In the genomic region with DNA sequence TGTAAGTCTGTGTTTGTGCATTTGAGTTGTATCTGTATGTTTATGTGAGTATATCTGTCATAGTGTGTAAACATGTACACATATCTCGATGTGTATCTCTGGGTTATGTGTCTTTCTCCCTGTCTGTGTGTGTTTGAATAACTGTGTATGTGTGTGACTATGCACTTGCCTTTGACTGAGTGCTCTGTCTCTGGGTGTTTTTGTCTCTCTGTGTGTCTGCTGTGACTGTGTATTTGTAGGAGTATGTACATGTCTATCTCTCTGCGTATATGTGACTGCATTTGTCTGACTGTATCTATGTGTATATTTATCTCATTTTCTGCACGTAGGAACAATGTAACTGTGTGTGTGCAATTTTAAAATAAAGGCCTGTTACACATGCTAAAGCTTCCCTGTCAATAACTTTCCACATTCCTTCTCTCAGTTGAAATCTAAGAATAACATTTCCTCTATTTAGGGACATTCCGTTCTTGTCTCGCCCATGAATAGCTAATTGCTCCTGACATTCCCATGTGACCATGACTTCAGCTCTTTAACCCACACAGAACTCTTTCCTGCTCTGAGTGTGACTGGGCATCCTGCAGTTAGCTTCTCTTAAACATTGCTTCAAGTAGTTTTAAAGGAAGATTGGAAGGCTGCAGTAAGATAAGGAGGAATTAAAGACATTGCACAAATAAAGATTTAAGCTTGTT, we compare ENCODE assay signal across 9 mouse cellular contexts.
DNase-seq lines count a peak whose midpoint lies in the region; ATAC-seq lines count a peak whose summit lies in the region.
"Had no signal": no experiment of that assay in that cellular context is flagged by ENCODE, and none has a peak within 500 bp of the region (broad histone marks: within the 10 kb centered on the region; RNA-seq: fewer than 3 reads in every experiment).

No protein-coding gene starts in this region.

- H3K27ac ChIP-seq in intestine, embryonic 15.5 days, result no peak overlapping the region
- no peak overlapping the region for H3K27ac ChIP-seq in forebrain, embryonic 10.5 days

- H3K27me3 ChIP-seq in intestine, embryonic 15.5 days (replicated peaks), result no peaks in the 10 kb centered on the region
- no peaks in the 10 kb centered on the region for H3K27me3 ChIP-seq in forebrain, embryonic 10.5 days (ENCODE audit: poor library complexity, severe bottlenecking)

- ATAC-seq in intestine, embryonic 15.5 days, result peak; percentile 55; the same call in 1 of the 2 replicates
- ATAC-seq in CD4-positive, CD25-positive, alpha-beta regulatory T cell, adult 4 months, result no peak

- H3K4me1 ChIP-seq in intestine, embryonic 15.5 days (replicated peaks), result no peaks in the 10 kb centered on the region
- H3K4me1 ChIP-seq in forebrain, embryonic 10.5 days, result no peaks in the 10 kb centered on the region; the same call in 1 of the 2 replicates

- WGBS in intestine, embryonic 15.5 days, result 38% methylated on average over 5 of the region's 5 CpGs
- WGBS in forebrain, embryonic 10.5 days, result 83% methylated on average over 5 of the region's 5 CpGs

- no peaks in the 10 kb centered on the region for H3K36me3 ChIP-seq in intestine, embryonic 15.5 days
- no peaks in the 10 kb centered on the region for H3K36me3 ChIP-seq in forebrain, embryonic 10.5 days (replicated peaks)

- no peak overlapping the region for H3K4me2 ChIP-seq in intestine, embryonic 15.5 days (replicated peaks)
- H3K4me2 ChIP-seq: midbrain, embryonic 11.5 days had no signal

- DNase-seq in gastrocnemius, adult 18-20 months (ENCODE audit: low spot score), result peak; percentile 71
- no peak for DNase-seq in gastrocnemius, postnatal 4 days (ENCODE audit: low spot score in 2 of 2)
- DNase-seq in testis, postnatal 14 days (ENCODE audit: low spot score), result peak; percentile 8
- DNase-seq in testis, postnatal 10 days (ENCODE audit: low spot score), result no peak
- DNase-seq in telencephalon, adult 2 months (ENCODE audit: low read depth, low spot score), result peak; percentile 38
- no peak for DNase-seq in forebrain, embryonic 10.5 days (ENCODE audit: extremely low spot score, low spot score)

- H3K4me3 ChIP-seq in intestine, embryonic 15.5 days (replicated peaks), result no peak overlapping the region
- H3K4me3 ChIP-seq in forebrain, embryonic 10.5 days, result no peak overlapping the region

- H3K9ac ChIP-seq in intestine, embryonic 15.5 days, result no peak overlapping the region

- no peaks in the 10 kb centered on the region for H3K9me3 ChIP-seq in intestine, embryonic 15.5 days
- H3K9me3 ChIP-seq in forebrain, embryonic 10.5 days, result no peaks in the 10 kb centered on the region

Comparison
In these comparisons a context has a peak if more than half of its experiments do, and no peak if none do; other contexts are left out.
1. DNase-seq: peak in gastrocnemius, adult 18-20 months (single experiment), testis, postnatal 14 days (single experiment) and telencephalon, adult 2 months (single experiment); none in gastrocnemius, postnatal 4 days (0 of 2), testis, postnatal 10 days (single experiment) and forebrain, embryonic 10.5 days (single experiment).